Mouse (Mus musculus): ENCODE data around the gene Grin2c. TPM values are rescaled to one million over a fixed set of nuclear protein-coding genes. Genes with fewer than 3 reads are reported as not detected.

The Grin2c gene
- polyA plus RNA-seq (2015; fragmentation: Nextera tagmentation; extraction: Ambion mirVana): not detected in 2 replicates

- peaks cover 24% of the 10 kb centered on the region for H3K36me3 ChIP-seq (ENCODE audit: control insufficient read depth, insufficient read depth)
- peak within 1 kb of the TSS; percentile 25 for H3K4me3 ChIP-seq (ENCODE audit: low read depth, low read length)
- H3K9ac ChIP-seq (ENCODE audit: low read depth, low read length): no peak within 1 kb of the TSS
- H3K27ac ChIP-seq (ENCODE audit: low read depth, low read length): no peak within 1 kb of the TSS
- TF ChIP-seq CTCF (IDR thresholded peaks at IDR 0.05; ENCODE audit: low read depth): no peak
- peak within 1 kb of the TSS; percentile 57 for H3K4me2 ChIP-seq (replicated peaks; ENCODE audit: low read depth)
- 8% methylated on average over 49 of the region's 50 CpGs for WGBS
- no peaks in the 10 kb centered on the region for H3K4me1 ChIP-seq (replicated peaks; ENCODE audit: control insufficient read depth, insufficient read depth, low read length)
- H3K27me3 ChIP-seq (replicated peaks; ENCODE audit: control insufficient read depth, insufficient read depth, low read length): peaks cover 57% of the 10 kb centered on the region
- no peaks in the 10 kb centered on the region for H3K9me3 ChIP-seq (ENCODE audit: control insufficient read depth)
- no peak for ATAC-seq
These were observed at the start of gene Grin2c for GRCm38 (mm10) chr11:115267061-115267883. Gene Grin2c (minus strand): TSS chr11:115267243.

- peak; percentile 60 for TF ChIP-seq CTCF (IDR thresholded peaks at IDR 0.05; ENCODE audit: low read depth)
- Histone ChIP-seq H3K27ac (ENCODE audit: low read depth, low read length) (no peak overlapping the region), H3K36me3 (ENCODE audit: control insufficient read depth, insufficient read depth) (no peaks in the 10 kb centered on the region), H3K9me3 (ENCODE audit: control insufficient read depth) (no peaks in the 10 kb centered on the region), H3K27me3 (replicated peaks; ENCODE audit: control insufficient read depth, insufficient read depth, low read length) (peaks cover 49% of the 10 kb centered on the region), H3K4me2 (replicated peaks; ENCODE audit: low read depth) (no peak overlapping the region), H3K4me3 (ENCODE audit: low read depth, low read length) (no peak overlapping the region), H3K9ac (ENCODE audit: low read depth, low read length) (no peak overlapping the region), H3K4me1 (replicated peaks; ENCODE audit: control insufficient read depth, insufficient read depth, low read length) (no peaks in the 10 kb centered on the region)
- ATAC-seq: no peak
- WGBS: 47% methylated on average over 2 of the region's 2 CpGs
These were observed 47.2 kb upstream of the Grin2c start for GRCm38 (mm10) chr11:115314249-115314648.

- H3K9me3 ChIP-seq (ENCODE audit: control insufficient read depth): no peaks in the 10 kb centered on the region
- ATAC-seq: no peak
- no peak for TF ChIP-seq CTCF (IDR thresholded peaks at IDR 0.05; ENCODE audit: low read depth)
- no peak overlapping the region for H3K27ac ChIP-seq (ENCODE audit: low read depth, low read length)
- 71% methylated on average over 1 of the region's 1 CpGs for WGBS
- H3K36me3 ChIP-seq (ENCODE audit: control insufficient read depth, insufficient read depth): no peaks in the 10 kb centered on the region
- no peak overlapping the region for H3K4me2 ChIP-seq (replicated peaks; ENCODE audit: low read depth)
- no peak overlapping the region for H3K9ac ChIP-seq (ENCODE audit: low read depth, low read length)
- H3K4me3 ChIP-seq (ENCODE audit: low read depth, low read length): no peak overlapping the region
- H3K27me3 ChIP-seq (replicated peaks; ENCODE audit: control insufficient read depth, insufficient read depth, low read length): no peaks in the 10 kb centered on the region; the same call in 1 of the 2 replicates
- no peaks in the 10 kb centered on the region for H3K4me1 ChIP-seq (replicated peaks; ENCODE audit: control insufficient read depth, insufficient read depth, low read length)
These were observed 41.7 kb upstream of the Grin2c start for GRCm38 (mm10) chr11:115308781-115309180.

GRCm38 (mm10) chr11:115306863-115307262 is 39.8 kb upstream of the Grin2c start, which contains the start of gene Otop2:
Gene Otop2 (plus strand): TSS chr11:115307163.
- WGBS: 28% methylated on average over 8 of the region's 8 CpGs
- Histone ChIP-seq H3K27me3 (replicated peaks; ENCODE audit: control insufficient read depth, insufficient read depth, low read length) (no peaks in the 10 kb centered on the region), H3K9me3 (ENCODE audit: control insufficient read depth) (no peaks in the 10 kb centered on the region), H3K4me3 (ENCODE audit: low read depth, low read length) (no peak within 1 kb of the TSS), H3K4me1 (replicated peaks; ENCODE audit: control insufficient read depth, insufficient read depth, low read length) (no peaks in the 10 kb centered on the region), H3K9ac (ENCODE audit: low read depth, low read length) (no peak within 1 kb of the TSS), H3K36me3 (ENCODE audit: control insufficient read depth, insufficient read depth) (no peaks in the 10 kb centered on the region), H3K27ac (ENCODE audit: low read depth, low read length) (no peak within 1 kb of the TSS), H3K4me2 (replicated peaks; ENCODE audit: low read depth) (no peak within 1 kb of the TSS)
- no peak for ATAC-seq
- TF ChIP-seq CTCF (IDR thresholded peaks at IDR 0.05; ENCODE audit: low read depth): no peak

GRCm38 (mm10) chr11:115303167-115303566 is 36.1 kb upstream of the Grin2c start:
- Histone ChIP-seq H3K9ac (ENCODE audit: low read depth, low read length) (no peak overlapping the region), H3K4me2 (replicated peaks; ENCODE audit: low read depth) (no peak overlapping the region), H3K27me3 (replicated peaks; ENCODE audit: control insufficient read depth, insufficient read depth, low read length) (no peaks in the 10 kb centered on the region), H3K4me3 (ENCODE audit: low read depth, low read length) (no peak overlapping the region), H3K36me3 (ENCODE audit: control insufficient read depth, insufficient read depth) (no peaks in the 10 kb centered on the region), H3K4me1 (replicated peaks; ENCODE audit: control insufficient read depth, insufficient read depth, low read length) (no peaks in the 10 kb centered on the region), H3K9me3 (ENCODE audit: control insufficient read depth) (no peaks in the 10 kb centered on the region), H3K27ac (ENCODE audit: low read depth, low read length) (no peak overlapping the region)
- 37% methylated on average over 8 of the region's 8 CpGs for WGBS
- TF ChIP-seq CTCF (IDR thresholded peaks at IDR 0.05; ENCODE audit: low read depth): no peak
- ATAC-seq: no peak

GRCm38 (mm10) chr11:115301351-115301750 is 34.3 kb upstream of the Grin2c start:
- Histone ChIP-seq H3K4me2 (replicated peaks; ENCODE audit: low read depth) (no peak overlapping the region), H3K9me3 (ENCODE audit: control insufficient read depth) (no peaks in the 10 kb centered on the region), H3K27ac (ENCODE audit: low read depth, low read length) (no peak overlapping the region), H3K4me1 (replicated peaks; ENCODE audit: control insufficient read depth, insufficient read depth, low read length) (no peaks in the 10 kb centered on the region; the same call in 1 of the 2 replicates), H3K9ac (ENCODE audit: low read depth, low read length) (no peak overlapping the region), H3K4me3 (ENCODE audit: low read depth, low read length) (no peak overlapping the region), H3K27me3 (replicated peaks; ENCODE audit: control insufficient read depth, insufficient read depth, low read length) (no peaks in the 10 kb centered on the region), H3K36me3 (ENCODE audit: control insufficient read depth, insufficient read depth) (no peaks in the 10 kb centered on the region)
- no peak for TF ChIP-seq CTCF (IDR thresholded peaks at IDR 0.05; ENCODE audit: low read depth)
- no peak for ATAC-seq
- WGBS: 76% methylated on average over 2 of the region's 2 CpGs
